Mouse (Mus musculus): ENCODE results near the gene Fbxo47. TPM values are rescaled to one million over a fixed set of nuclear protein-coding genes. Genes with fewer than 3 reads are reported as not detected.
"Not testable (repeated sequence)": the region's sequence is repeated elsewhere in the genome, so short reads cannot be mapped to it uniquely, and the experiment has no call there.

The Fbxo47 gene
- polyA plus RNA-seq, 1 experiment from 2014 or later, result 0.91 TPM

- not testable (repeated sequence) for H3K4me2 ChIP-seq; H3K27ac ChIP-seq; H3K4me3 ChIP-seq (replicated peaks); H3K36me3 ChIP-seq (replicated peaks); ATAC-seq (ENCODE audit: low FRiP score); H3K27me3 ChIP-seq; H3K9me3 ChIP-seq; H3K9ac ChIP-seq; H3K4me1 ChIP-seq
- WGBS, result 87% methylated on average over 5 of the region's 5 CpGs
Observed at GRCm38 (mm10) chr11:97872378-97872777, 11.6 kb downstream of the Fbxo47 start.

DNA sequence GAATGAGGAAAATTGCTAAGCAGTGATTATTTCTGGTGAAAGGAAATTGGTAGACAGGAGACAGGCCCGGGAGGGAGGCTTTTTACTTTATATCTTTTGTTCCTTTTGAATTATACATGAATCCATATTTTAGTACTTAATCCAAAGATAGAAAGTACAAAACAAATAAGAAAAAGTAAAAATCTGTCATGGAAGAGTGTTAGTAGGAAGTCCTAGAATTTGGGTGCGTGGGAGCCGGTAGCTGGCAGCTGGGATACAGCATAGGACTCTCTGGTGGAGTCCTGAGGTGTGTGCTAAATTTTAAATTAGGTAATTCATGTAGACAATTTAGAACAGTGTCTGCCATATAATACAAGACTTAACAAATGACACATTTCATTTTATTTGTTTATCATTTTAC is 16.4 kb downstream of the Fbxo47 start:
- H3K4me2 ChIP-seq, result no peak overlapping the region
- H3K36me3 ChIP-seq (replicated peaks), result no peaks in the 10 kb centered on the region
- no peak for ATAC-seq (ENCODE audit: low FRiP score)
- no peaks in the 10 kb centered on the region for H3K9me3 ChIP-seq
- H3K4me1 ChIP-seq, result no peaks in the 10 kb centered on the region
- H3K9ac ChIP-seq, result no peak overlapping the region
- H3K27ac ChIP-seq, result no peak overlapping the region
- no peak overlapping the region for H3K4me3 ChIP-seq (replicated peaks)
- no peaks in the 10 kb centered on the region for H3K27me3 ChIP-seq
- WGBS, result 89% methylated on average over 3 of the region's 3 CpGs

DNA sequence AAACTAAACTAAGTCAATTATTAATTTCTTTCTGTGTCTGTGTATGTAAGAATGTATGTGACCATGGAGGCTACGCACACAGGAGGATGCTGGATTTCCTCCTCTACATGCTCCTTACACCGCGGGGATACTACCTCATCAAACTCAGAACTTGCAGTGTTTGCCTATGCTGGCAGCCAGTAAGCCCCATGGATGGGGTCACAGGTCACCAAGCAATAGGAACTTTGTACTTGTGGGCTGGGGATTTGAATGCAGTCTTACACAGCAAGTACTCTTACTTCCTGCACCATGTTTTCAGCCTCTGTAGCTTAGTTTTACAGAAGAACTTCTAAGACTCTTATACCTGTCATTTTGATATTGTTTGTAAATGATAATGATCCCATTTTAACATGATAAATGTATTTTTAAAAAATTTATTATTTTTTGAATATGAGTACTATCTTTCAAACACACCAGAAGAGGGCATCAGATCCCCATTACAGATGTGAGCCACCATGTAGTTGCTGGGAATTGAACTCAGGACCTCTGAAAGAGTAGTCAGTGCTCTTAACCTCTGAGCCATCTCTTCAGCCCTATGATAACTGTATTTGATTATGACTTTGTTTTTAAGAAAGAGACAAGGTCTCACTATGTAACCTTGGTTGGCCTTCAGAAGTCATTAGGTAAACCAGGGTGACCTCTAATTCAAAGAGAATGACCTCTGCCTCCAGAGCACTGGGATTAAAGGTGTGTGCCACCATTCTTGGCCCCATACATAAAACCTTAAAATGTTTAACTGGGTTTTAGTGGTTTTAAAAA is 17.7 kb downstream of the Fbxo47 start:
- no peak overlapping the region for H3K4me2 ChIP-seq
- H3K4me1 ChIP-seq, result no peaks in the 10 kb centered on the region
- H3K4me3 ChIP-seq (replicated peaks), result no peak overlapping the region
- ATAC-seq (ENCODE audit: low FRiP score), result no peak
- H3K27ac ChIP-seq, result no peak overlapping the region
- H3K9me3 ChIP-seq, result no peaks in the 10 kb centered on the region
- WGBS, result 96% methylated on average over 3 of the region's 3 CpGs
- no peaks in the 10 kb centered on the region for H3K36me3 ChIP-seq (replicated peaks)
- H3K9ac ChIP-seq, result no peak overlapping the region
- H3K27me3 ChIP-seq, result no peaks in the 10 kb centered on the region

DNA sequence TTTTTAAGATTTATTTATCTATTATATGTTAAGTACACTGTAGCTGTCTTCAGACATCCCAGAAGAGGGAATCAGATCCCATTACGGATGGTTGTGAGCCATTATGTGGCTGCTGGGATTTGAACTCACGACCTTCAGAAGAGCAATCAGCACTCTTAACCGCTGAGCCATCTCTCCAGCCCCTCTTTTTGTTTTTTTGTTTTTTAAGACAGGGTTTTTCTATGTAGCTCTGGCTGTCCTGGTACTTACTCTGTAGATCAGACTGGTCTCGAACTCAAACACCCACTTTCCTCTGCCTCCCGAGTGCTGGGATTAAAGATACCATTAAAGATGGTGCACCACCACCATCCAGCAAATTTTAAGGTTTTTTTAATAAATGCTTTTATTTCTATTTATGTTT is 18.5 kb downstream of the Fbxo47 start:
- Histone ChIP-seq H3K9me3 (no peaks in the 10 kb centered on the region), H3K4me3 (replicated peaks) (no peak overlapping the region), H3K27me3 (no peaks in the 10 kb centered on the region), H3K27ac (no peak overlapping the region), H3K9ac (no peak overlapping the region), H3K4me2 (no peak overlapping the region), H3K4me1 (no peaks in the 10 kb centered on the region), H3K36me3 (replicated peaks) (no peaks in the 10 kb centered on the region)
- 90% methylated on average over 5 of the region's 5 CpGs for WGBS
- ATAC-seq (ENCODE audit: low FRiP score), result no peak

DNA sequence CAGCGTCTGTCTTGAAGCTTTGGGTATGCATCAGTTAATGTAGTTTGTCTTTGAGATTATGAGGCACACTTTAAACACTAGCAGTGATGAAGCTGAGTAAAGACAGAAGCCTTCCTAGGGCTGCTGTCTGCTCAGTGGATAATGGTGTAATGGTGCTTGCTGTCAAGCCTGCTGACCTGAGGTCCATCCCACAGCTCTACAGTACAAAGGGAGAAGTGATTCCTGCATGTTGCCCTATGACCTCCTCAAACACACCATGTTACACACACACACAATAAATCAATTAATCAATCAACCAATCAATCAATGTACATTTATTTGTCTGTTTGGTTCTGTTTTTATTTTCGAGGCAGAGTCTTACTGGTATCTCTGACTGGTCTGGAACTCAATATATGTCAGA is 21.8 kb downstream of the Fbxo47 start:
- Histone ChIP-seq H3K4me2 (no peak overlapping the region), H3K27ac (no peak overlapping the region), H3K27me3 (no peaks in the 10 kb centered on the region), H3K4me3 (replicated peaks) (no peak overlapping the region), H3K36me3 (replicated peaks) (no peaks in the 10 kb centered on the region), H3K9me3 (no peaks in the 10 kb centered on the region), H3K9ac (no peak overlapping the region), H3K4me1 (no peaks in the 10 kb centered on the region)
- 91% methylated on average over 2 of the region's 2 CpGs for WGBS
- ATAC-seq (ENCODE audit: low FRiP score), result no peak

GRCm38 (mm10) chr11:97855473-97855872 is 28.5 kb downstream of the Fbxo47 start:
- Histone ChIP-seq H3K27me3 (no peaks in the 10 kb centered on the region), H3K36me3 (replicated peaks) (no peaks in the 10 kb centered on the region), H3K27ac (no peak overlapping the region), H3K4me2 (no peak overlapping the region), H3K4me1 (no peaks in the 10 kb centered on the region), H3K9me3 (no peaks in the 10 kb centered on the region), H3K4me3 (replicated peaks) (no peak overlapping the region), H3K9ac (no peak overlapping the region)
- 97% methylated on average over 2 of the region's 2 CpGs for WGBS
- no peak for ATAC-seq (ENCODE audit: low FRiP score)

- no peaks in the 10 kb centered on the region for H3K27me3 ChIP-seq
- no peaks in the 10 kb centered on the region for H3K9me3 ChIP-seq
- 89% methylated on average over 2 of the region's 2 CpGs for WGBS
- H3K9ac ChIP-seq, result no peak overlapping the region
- H3K4me2 ChIP-seq, result no peak overlapping the region
- no peak overlapping the region for H3K27ac ChIP-seq
- H3K4me3 ChIP-seq (replicated peaks), result no peak overlapping the region
- no peaks in the 10 kb centered on the region for H3K36me3 ChIP-seq (replicated peaks)
- no peaks in the 10 kb centered on the region for H3K4me1 ChIP-seq
- no peak for ATAC-seq (ENCODE audit: low FRiP score)
Observed at GRCm38 (mm10) chr11:97851601-97852000, 32.4 kb downstream of the Fbxo47 start.

DNA sequence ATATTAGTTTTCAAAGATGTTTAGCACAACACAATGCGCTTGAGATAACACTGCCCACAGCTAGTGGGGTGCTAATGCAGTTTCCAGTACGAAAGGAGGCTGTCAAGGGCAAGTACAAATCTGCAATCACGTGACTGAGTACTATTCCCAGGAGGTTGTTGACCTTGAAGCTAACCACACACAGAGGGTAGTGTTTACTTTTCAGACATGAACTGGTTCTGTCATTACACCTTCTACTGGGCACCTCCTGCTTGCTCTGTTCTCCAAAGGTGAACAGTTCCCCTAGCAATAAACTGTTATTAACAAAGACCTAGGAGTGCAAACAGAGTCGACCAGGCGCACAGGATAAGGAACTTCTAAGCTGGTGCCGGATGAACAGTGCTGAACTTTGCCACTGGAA is 33.6 kb downstream of the Fbxo47 start:
- no peaks in the 10 kb centered on the region for H3K4me1 ChIP-seq
- no peaks in the 10 kb centered on the region for H3K36me3 ChIP-seq (replicated peaks)
- 78% methylated on average over 6 of the region's 6 CpGs for WGBS

GRCm38 (mm10) chr11:97842001-97842400 is 42.0 kb downstream of the Fbxo47 start:
- Histone ChIP-seq H3K36me3 (replicated peaks) (peaks cover 11% of the 10 kb centered on the region), H3K9ac (peak overlapping the region; percentile 36; the same call in 1 of the 2 replicates), H3K27me3 (no peaks in the 10 kb centered on the region), H3K4me3 (replicated peaks) (peak overlapping the region; percentile 54), H3K4me2 (peak overlapping the region; percentile 65), H3K4me1 (peaks cover 14% of the 10 kb centered on the region), H3K9me3 (no peaks in the 10 kb centered on the region), H3K27ac (peak overlapping the region; percentile 69; the same call in 1 of the 2 replicates)
- ATAC-seq (ENCODE audit: low FRiP score), result no peak
- WGBS, result 32% methylated on average over 4 of the region's 4 CpGs

More for the DNA sequence above, 33.6 kb downstream of the Fbxo47 start:
- Histone ChIP-seq H3K27me3 (no peaks in the 10 kb centered on the region), H3K4me2 (no peak overlapping the region), H3K4me3 (replicated peaks) (no peak overlapping the region), H3K27ac (no peak overlapping the region), H3K9ac (no peak overlapping the region), H3K9me3 (no peaks in the 10 kb centered on the region)
- no peak for ATAC-seq (ENCODE audit: low FRiP score)

- peak overlapping the region; percentile 70 for H3K9ac ChIP-seq
- peak overlapping the region; percentile 54 for H3K4me3 ChIP-seq (replicated peaks)
- H3K36me3 ChIP-seq (replicated peaks), result peaks cover 20% of the 10 kb centered on the region
- H3K4me2 ChIP-seq, result peak overlapping the region; percentile 65
- peaks cover 14% of the 10 kb centered on the region for H3K4me1 ChIP-seq
- H3K9me3 ChIP-seq, result no peaks in the 10 kb centered on the region
- peak; percentile 88 for ATAC-seq (ENCODE audit: low FRiP score)
- 1% methylated on average over 22 of the region's 22 CpGs for WGBS
- H3K27ac ChIP-seq, result peak overlapping the region; percentile 91
- no peaks in the 10 kb centered on the region for H3K27me3 ChIP-seq
Observed at GRCm38 (mm10) chr11:97840991-97841661, 42.8 kb downstream of the Fbxo47 start.

GRCm38 (mm10) chr11:97840539-97840954 is 43.4 kb downstream of the Fbxo47 start, which contains the start of gene B230217C12Rik:
B230217C12Rik (plus strand) TSS chr11:97840780.
- Histone ChIP-seq H3K27me3 (no peaks in the 10 kb centered on the region), H3K4me1 (peaks cover 14% of the 10 kb centered on the region), H3K9ac (peak within 1 kb of the TSS; percentile 70), H3K4me3 (replicated peaks) (peak within 1 kb of the TSS; percentile 54), H3K9me3 (no peaks in the 10 kb centered on the region), H3K27ac (peak within 1 kb of the TSS; percentile 91), H3K4me2 (peak within 1 kb of the TSS; percentile 65), H3K36me3 (replicated peaks) (peaks cover 25% of the 10 kb centered on the region)
- ATAC-seq (ENCODE audit: low FRiP score), result peak; percentile 62
- WGBS, result under 1% methylated on average over 6 of the region's 6 CpGs

DNA sequence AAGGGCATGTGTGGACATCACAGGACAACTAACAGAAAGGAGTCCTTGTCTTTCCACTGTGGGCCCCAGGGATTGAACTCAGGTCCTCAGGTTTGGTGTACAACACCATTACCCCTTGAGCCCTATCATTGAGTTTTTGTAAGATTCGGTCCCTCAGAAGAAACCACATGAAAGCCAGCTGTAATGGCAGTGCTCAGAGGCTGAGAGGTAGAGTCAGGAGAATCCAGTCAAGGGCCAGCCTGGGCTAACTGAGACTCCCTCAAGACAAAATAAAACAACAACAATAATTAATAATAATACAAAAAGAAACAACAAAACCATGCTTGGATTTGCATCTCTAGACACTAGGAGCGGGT is 43.8 kb downstream of the Fbxo47 start:
- Histone ChIP-seq H3K4me3 (replicated peaks) (peak overlapping the region; percentile 54; the same call in 1 of the 2 replicates), H3K9ac (peak overlapping the region; percentile 70; the same call in 1 of the 2 replicates), H3K9me3 (no peaks in the 10 kb centered on the region), H3K4me1 (peaks cover 14% of the 10 kb centered on the region), H3K36me3 (replicated peaks) (peaks cover 30% of the 10 kb centered on the region), H3K27ac (peak overlapping the region; percentile 91), H3K27me3 (no peaks in the 10 kb centered on the region), H3K4me2 (peak overlapping the region; percentile 65)
- WGBS, result 65% methylated on average over 2 of the region's 2 CpGs
- ATAC-seq (ENCODE audit: low FRiP score), result no peak
